Mouse (Mus musculus): Measurements from ENCODE around the gene Ptma.
"Not testable (repeated sequence)": the region's sequence is repeated elsewhere in the genome, so short reads cannot be mapped to it uniquely, and the experiment has no call there.

The Ptma gene

DNA sequence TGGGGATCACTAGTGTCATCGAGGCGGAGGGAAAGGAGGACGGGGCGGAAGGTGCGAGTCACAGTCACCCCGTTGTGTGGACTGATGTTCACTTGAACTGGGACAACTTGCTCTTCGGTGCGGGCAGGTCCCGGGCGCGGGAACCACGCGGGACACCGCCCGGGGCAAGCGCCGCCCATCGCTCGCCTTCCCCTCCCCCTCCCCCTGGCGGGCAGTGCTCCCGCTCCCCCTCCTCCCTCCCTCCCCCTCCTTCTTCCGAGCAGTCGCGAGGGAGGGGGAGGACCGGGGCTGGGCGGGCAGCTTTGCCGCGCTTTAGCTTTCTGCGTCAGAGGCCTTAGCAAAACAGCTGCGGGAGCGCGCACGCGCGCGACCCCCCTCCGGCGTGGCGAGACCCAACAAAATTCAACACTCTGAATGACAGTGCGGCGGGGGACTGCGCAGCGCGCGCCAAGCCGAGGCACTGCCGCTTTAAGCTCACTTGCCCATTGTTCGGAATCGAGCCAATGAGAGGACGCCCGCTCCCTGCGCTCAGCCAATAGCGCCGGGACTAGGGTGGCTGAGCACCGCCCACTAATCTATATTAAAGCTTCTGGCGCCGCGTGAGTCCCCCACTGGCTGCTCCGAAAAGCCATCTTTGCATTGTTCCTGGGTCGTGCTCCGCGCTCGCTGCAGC is at the start of gene Ptma:
TSS of gene Ptma (plus strand) at position 611 of the 673 bp plus-strand sequence.
- DNase-seq, result peak; percentile 99

DNA sequence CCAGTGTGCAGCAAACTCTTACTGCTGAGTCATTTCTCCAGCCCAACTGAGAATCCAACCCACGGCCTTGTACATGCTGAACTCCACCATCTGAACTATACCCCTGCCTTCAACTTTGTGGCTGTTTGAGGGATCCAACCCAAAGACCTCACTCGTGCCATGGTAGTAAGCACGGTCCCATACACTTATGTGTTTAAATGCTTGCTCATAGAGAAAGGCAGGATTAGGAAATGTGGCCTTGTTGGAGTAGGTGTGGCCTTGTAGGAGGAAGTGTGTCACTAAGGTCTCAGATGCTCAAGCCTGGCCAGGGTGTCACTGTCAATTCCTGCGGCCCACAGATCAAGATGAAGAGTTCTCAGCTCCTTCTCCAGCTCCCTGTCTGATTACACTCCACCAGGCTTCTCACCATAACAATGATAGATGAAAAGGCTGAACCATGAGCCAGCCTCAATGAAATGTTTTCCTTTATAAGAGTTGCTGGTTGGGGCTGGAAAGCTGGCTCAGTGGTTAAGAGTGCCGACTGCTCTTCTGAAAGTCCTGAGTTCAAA is 48.7 kb upstream of the Ptma start:
- DNase-seq, result no peak

DNA sequence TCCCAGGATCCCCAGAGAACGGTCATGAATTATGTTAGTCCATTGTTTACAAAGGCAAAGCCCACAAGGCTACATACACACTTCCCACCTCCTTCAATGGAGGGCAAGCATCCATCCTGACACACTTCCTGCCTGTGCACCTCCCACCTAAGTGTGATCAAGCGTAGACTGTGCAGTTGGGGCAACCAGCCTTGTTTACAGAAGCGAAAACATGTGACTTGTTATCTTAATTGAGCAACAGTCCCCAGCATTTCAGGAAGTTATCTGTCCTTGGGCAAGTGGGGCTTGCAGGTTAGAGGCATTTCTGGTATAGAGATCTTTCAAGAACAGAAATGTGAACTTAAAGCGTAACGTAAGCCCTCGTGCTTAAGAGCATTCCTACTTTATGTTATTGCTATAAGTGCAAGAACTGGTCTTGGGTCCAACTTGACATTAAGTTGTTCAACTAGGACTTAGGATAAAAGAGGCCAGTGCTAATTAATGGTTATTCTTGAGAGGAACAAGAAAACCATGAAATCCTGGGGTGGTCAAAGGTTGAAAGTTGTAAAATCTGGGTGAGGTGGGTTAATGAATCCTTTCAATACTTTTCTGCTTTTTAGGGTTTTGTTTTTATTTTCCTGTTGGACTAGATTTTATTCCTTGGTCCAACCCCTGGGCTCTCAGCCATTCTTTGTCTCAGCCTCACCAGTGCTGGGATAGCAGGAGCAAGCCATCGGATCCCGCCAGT is 47.3 kb upstream of the Ptma start:
- no peak for DNase-seq

DNA sequence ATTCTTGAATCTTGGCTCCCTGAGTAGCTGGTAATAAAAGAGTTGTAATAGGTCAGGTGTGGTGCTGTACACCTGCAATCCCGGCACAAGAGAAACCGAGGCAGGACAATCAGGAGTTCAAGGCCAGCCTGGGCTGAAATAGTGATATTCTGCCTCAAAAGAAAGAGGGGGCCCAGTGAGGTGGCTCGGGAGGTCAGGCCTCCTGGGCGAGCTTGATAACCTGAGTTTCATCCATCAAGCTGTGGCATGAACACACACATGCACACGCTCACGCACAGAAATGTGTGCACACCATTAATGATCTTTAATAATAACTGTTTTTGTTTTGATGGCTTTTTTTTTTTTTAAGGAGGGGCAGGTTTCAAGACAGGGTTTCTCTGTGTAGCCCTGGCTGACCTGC is 46.2 kb upstream of the Ptma start:
- no peak for DNase-seq

DNA sequence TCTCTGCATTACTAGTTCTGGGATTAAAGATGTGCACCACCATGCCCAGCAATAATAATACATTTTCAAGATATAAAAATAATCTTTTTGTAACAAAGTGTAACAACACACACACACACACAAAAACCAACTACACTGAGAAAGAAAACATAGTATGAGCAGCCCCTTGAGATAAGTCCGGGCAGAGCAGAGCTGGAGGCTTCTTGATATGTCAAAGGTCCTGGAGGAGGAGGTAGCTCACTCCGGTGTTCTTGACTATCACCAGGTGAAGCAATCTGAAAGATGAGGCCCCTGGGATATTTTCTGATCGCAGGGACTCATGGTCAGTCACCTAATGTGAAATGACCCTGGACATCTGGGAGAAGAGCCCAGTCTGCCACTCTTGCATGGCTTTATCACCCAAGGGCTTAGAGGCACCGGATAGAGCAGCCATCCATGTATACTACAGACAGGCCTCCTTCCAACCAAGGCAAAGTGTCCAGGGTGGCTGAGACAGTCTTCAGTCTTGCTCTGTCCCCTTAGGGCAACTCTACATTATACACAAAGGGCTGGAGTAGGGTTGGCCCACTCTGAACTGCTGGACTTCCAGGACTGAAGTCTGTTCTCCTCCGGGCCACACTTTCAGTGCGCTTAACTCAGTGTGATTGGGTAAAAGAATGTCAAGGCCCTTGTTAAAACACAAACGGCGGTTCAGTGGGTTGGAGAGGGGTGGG is 45.6 kb upstream of the Ptma start:
- DNase-seq, result no peak

DNA sequence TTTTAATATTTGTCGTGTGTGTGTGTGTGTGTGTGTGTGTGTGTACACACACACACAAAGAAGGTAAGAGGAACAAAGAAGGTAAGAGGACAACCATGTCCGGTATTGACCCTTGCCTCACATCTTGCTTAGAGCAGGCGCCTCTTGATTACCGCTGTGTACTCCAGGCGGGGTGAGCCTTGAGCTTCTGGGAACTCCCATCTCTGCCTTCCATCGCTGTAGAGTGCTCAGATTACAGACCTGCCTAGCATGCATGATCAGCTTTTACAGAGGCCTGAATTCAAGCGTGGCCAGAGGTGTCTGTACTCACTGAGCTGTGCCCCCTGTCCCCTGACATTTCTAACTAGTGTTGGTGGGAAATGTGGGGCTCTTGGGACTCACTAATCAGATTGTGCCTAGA is 45.1 kb upstream of the Ptma start:
- no peak for DNase-seq

DNA sequence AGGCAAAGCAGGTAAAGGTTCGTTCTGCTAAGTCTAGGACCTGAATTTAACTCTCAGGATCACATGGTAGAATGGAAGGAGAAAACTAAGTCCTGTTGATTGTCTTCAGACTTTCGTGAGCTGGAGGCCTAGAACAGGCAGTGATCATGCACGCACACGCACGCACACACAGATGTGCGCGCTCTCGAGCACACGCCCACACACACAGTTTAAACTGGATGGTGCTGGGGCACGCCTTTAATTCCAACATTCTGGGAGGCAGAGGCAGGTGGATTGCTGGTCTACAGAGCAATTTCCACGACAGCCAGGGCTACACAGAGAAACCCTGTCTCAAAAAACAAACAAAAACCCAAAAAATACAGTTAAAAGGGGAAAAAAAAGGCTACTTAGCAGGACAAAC is 44.2 kb upstream of the Ptma start:
- DNase-seq, result no peak

DNA sequence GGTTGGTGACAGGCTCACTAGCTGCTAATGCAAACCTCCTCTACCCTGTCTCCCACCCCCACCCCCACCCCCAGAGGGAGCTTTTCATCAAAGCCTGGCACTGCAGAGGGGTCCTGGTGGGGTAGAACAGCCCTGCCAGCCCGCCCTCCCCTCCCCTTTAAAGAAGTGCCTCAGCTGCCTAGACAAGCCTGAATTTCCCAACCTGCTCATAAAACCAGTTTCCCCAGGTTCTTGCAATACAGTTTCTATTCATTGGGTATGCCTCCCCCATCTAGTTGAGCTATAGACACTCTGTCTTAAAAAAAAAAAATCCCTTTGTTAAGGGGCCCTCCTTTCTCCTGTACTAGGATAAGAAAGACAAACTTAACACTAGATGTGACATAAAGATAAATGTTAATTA is 43.8 kb upstream of the Ptma start:
- no peak for DNase-seq

DNA sequence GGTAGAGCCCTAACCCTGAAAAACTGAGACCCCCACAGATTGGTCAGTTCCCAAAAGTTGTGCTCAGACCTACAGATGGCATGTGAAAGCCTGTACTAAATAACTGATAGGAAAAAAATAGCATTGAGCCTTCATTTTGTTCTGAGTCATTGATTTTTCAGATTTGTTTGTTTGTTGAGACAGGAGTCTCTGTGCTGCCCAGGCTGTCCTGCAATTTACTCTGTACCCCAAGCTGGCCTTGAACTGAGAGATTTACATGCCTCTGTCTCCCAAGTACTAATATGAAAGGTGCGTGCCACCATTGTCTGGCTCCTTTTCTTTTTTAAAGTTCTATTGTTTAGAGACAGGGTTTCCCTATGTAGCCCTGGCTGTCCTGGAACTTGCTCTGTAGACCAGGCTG is 41.2 kb upstream of the Ptma start:
- DNase-seq, result no peak

DNA sequence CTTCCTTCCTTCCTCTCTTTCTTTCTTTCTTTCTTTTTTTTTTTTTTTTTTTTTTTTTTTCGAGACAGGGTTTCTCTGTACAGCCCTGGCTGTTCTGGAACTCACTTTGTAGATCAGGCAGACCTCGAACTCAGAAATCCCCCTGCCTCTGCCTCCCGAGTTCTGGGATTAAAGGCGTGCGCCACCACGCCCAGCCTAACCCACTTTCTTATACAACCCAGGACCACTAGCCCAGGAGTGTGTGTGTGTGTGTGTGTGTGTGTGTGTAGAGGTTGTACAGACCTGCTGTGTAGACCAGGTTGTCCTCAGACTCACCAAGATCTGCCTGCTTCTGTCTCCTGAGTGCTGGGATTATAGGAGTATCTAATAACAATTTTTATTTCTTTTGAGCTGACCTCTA is 40.7 kb upstream of the Ptma start:
- DNase-seq, result not testable (repeated sequence)

DNA sequence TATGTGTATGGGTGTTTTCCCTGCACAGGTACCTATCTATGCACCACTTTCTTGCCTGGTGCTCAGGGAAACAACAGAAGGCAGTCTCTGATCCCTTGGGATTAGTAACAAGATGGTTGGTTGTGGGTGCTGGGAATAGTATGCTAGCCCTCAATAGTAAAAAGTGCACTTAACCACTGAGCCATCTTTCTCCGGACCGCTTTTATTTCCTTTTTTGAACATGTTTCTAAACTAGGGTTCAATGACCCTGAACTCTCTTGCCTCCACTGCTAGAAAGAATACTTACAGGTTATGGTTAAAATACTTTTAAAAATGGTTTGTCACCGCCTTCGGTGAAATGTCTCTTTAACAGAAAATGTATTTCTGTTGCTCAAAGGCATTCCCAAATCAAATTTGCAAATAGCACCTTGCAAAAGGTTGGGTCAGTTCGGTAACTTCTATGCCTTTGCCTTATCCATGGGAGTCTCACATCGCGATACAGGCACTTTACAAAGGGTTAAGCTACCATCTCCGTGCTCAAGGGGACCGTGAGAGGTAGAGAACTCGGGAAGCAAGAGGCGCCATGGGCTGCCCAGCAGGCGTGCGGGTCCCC is 39.7 kb upstream of the Ptma start:
- DNase-seq, result no peak

DNA sequence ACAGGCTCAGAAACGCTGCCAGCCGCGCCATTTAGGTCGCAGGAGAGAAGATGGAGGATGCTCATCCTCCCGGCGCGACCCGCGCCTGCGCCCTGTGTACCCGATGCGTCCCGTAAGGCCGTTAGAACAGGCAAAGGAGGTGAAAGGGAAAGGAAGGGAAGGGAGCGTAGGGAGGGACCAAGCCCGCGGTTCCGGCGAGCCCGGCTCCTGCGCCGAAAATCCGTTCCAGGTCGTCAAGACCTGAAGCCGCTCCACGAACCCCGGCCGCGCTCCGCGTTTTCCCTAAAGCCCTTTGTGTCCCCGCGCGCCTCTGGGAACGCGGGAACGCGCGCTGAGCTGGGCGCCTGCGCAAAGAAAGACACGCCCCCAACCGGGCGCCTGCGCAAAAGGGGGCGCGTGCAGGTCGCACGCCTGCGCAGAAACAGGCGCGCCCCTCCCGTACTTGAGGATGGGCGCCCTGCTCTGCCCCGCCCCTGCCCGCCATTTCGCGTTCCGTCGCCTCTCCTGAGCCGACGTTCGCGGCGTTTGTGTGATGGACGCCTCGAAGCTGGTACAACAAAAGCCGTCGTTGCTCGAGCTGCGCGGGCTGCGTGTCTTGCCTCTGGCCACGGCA is 39.1 kb upstream of the Ptma start:
- DNase-seq, result peak; percentile 98

DNA sequence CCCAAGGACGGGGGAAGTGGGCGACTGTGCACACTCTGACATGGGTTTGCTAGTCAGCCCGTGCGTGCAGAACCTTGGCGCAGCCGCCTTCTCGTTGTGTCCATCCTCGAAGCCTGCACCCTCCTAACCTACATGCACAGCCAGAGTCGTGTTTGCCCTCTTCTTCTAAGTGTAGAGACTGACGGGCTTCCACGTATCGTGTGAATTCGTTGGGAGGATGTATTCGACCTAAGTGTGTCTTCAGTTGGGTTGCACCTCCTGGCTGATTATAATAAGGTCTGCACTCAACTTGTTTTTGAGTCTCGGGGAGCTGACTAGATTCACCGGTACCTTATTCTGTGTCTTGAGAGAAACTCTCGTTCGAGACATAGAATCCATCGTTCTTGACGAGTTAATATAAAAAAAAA is 38.6 kb upstream of the Ptma start:
- DNase-seq, result no peak

DNA sequence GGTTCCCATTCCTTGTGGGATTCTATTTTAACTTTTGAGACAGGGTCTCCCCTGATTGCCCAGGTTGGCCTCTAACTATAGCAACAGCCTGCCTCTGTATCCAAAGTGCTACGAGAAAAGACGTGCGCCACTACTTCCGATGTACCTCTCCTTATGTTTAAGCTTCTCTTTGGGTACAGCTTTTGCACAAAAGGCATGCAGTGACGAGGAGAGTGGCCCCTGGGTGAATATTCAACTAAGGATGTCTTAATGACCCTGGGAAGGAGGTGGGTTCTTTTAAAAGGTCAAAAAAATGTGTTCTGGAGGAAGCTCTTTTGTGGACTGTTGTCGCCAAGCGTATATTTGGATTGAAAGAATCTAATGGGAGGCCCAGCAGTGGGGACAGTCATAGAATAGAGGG is 38.2 kb upstream of the Ptma start:
- DNase-seq, result no peak

DNA sequence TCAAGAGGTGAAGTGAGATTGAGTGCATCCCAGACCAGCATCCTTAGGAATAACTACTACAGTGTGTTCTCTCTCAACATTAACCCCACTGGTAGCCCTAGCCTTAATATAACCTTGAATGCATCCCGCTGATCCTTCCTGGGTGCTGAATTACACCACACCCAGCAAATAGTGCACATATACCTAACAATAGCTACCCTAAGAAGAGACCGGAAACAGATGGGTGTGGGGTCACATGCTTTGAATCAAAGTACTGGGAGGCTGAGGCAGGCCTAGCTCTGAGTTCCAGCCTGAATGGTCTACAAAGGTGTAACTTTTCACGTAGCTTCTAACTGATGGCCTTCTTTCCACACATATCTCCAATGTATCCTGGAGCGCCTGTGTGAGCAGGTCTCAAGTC is 37.8 kb upstream of the Ptma start:
- no peak for DNase-seq

DNA sequence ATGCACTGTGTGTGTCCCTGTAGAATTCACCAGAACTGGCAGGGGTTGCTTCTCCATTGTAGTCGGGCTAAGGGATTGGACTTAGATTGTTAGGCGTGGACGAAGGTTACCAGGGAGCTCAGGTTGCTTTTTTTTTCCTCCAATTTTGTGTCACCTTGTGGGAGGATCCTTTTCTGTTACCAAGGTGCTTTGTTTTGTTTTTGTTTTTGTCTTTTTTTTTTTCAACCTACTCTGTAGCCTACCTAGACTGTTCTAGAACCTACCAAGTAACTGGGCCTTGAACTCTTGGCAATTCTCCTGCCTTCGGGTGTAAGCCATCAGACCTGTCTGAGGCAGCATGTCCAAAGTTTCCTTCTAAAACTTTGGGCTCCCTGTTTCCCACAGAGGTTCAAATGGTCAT is 36.6 kb upstream of the Ptma start:
- no peak for DNase-seq

DNA sequence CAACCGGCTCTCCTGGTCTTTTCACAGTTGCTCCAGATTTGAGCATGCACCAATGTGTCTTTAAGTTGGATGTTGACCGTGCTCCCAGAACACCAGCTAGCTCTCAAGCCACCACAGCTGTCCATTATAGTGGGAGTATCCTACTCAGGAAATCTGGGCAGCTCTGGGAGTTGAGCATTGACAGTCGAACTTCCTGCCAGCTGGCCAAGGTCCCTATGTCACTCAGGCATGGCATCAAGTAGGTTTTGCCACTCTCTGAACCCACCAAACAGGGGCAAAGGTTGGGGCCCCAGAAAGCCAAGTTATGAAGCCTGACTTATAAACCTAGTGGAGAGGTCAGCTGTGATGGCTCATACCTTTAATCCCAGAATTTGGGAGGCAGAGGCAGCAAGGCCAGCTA is 35.8 kb upstream of the Ptma start:
- DNase-seq, result no peak

DNA sequence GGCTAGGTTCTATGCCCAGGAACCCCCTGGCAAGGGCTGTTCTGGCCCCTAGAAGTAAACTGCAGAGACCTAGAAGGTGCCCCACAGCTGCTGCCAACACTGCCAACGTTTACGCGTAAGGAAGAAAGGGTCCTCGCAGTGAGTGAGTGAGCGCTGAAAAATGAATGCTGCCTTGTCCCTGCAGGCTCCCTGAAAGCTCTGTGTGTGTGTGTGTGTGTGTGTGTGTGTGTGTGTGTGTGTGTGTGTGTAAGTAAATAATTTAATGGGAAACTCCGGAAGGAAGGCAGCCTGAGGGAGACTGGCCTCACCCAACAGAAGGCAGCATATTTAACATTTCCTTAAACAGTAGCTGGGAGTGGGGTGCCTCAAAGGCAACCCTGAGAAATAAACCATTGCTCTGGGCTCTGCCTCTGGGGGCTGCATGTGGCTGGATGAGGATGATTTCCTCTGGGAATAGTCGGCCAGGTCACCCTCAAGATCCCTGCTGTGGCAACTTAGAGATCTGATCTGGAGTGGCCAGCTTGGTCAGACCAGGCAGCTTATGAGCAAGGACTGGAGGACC is 34.9 kb upstream of the Ptma start:
- DNase-seq, result no peak

DNA sequence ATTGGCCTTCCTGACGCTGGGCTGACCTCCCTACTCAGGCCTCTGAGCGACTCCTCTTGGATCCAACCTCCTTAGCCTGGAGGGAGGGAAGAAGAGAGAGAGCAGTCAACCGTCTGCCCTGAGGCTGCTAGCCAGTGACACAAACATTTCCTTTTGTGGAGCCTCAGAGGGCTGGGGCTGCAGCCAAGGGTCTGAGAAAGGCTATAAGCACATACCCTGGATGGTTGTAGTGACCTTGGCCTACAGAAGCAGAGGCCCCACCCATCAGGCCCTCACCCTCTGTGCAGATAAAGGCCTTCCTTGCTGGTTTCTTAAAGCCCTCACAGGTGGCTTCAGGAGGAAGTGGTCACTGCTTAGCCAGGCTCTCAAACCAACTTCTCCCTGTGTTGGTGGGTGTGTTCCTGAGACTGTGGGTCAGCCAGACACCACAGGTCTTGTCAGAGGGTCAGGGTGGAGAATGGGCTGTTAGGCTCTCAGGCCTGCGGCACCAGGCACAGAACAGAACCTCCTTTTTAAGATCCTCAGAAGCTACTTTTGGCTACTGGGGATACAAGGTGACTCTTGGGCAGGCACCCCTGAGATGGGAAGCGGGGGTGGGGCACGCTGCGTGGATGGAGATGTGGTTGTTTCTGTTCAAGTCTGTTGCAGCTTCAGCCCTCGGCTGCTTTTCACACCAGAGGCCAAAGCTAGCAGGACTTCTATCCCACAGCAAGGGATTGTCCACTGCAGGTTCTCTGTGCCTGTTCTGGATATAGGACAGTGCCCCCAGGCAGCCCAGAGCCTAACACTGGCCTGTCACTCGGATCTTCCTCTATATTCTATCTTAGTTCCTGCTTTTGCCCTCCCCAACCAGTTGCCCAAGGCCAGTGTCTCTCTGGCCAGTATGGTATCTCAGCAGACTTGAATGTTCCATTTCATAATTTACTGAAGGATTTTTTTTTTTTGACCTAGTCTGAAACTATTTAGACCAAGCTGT is 34.1 kb upstream of the Ptma start:
- peak; percentile 64 for DNase-seq

DNA sequence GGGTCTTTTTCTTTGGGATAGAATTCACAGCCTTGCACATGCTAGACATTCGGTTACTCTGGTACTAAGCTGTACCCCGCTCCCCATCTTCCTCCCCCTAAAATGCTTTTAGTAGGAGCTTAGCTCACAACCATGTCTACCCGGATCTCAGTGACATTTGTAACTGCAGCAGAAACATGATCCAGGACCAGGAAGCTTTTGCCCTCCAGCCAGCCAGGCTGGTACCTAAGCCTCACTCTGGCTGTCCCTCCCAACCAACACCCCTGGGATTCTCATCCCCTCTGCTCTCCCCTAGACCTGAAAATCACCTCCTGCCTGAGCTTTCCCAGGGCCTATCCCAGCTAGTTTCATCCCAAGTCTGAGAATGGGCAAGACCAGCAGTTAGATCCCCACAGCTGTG is 32.7 kb upstream of the Ptma start:
- DNase-seq, result no peak

DNA sequence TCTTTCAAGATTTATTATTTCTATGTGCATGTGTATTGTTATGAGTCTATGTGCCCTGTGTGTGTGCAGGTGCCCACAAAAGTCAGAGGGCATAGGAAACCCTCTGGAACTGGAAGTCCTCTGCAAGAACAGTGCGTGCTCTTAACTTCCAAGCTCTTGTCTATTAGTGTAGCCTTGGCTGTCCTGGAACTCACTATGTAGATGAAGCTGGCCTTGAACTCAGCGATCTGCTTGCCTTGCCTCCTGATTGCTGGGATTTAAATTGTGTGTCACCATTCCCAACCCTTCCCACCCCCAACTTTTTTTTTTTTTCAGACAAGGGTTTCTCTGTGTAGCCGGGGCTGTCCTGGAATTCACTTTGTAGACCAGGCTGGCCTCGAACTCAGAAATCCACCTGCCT is 30.2 kb upstream of the Ptma start:
- DNase-seq, result no peak

Data from lung, adult 18-20 months (tissue).